Mouse (Mus musculus) G1E (cell line): ENCODE results near the gene Khdc4. TPM values are rescaled to one million over a fixed set of nuclear protein-coding genes. Genes with fewer than 3 reads are reported as not detected.

Source experiments
- ATAC-seq: 2 replicates; pipeline ENCODE4 v1.8.0; 2016; ENCODE audit warnings: mild to moderate bottlenecking; ENCODE audit not compliant: insufficient number of reproducible peaks, poor library complexity, low FRiP score, severe bottlenecking; ENCODE audit errors: extremely low read depth
- DNase-seq: peaks from one replicate; pipeline ENCODE4 v3.0.0; 2012; ENCODE audit warnings: low spot score
- H3K27me3 ChIP-seq: 2 replicates; pipeline ENCODE4 v1.6.1; 2012; ENCODE audit warnings: mild to moderate bottlenecking, low read length, inconsistent platforms; ENCODE audit not compliant: insufficient read depth
- H3K36me3 ChIP-seq: replicated peaks from 2 replicates; pipeline ENCODE3; 2012; ENCODE audit warnings: mild to moderate bottlenecking, inconsistent platforms
- H3K4me1 ChIP-seq: 2 replicates; pipeline ENCODE4 v1.6.1; 2012; ENCODE audit warnings: low read depth, low read length, inconsistent platforms, mixed read lengths; ENCODE audit not compliant: insufficient read depth
- H3K4me3 ChIP-seq: 2 replicates; pipeline ENCODE4 v1.5.1; 2012; ENCODE audit warnings: low read depth, mild to moderate bottlenecking, inconsistent platforms, low read length, moderate library complexity, mixed read lengths
- H3K9me3 ChIP-seq: replicated peaks from 2 replicates; pipeline ENCODE4 v1.6.1; 2012; ENCODE audit warnings: inconsistent platforms
- CTCF ChIP-seq: IDR thresholded peaks from 2 replicates; pipeline ENCODE4 v1.5.1; 2012; ENCODE audit warnings: low read depth, low read length, inconsistent platforms, mixed read lengths
- GATA1 ChIP-seq: IDR thresholded peaks from 2 replicates; pipeline ENCODE4 v1.6.1; 2012; ENCODE audit warnings: borderline replicate concordance, low read length, inconsistent platforms, mixed read lengths
- GATA2 ChIP-seq: IDR thresholded peaks from 2 replicates; pipeline ENCODE4 v1.6.1; 2012; ENCODE audit warnings: low read depth, low read length, inconsistent platforms, borderline replicate concordance
- POLR2AphosphoS5 ChIP-seq: IDR thresholded peaks from 2 replicates; pipeline ENCODE4 v1.6.1; 2012; ENCODE audit warnings: low read depth, low read length, inconsistent platforms; ENCODE audit not compliant: insufficient replicate concordance
- TAL1 ChIP-seq: conservative IDR thresholded peaks from 2 replicates; pipeline ENCODE4 v1.6.1; 2012; ENCODE audit warnings: low read depth, low read length, inconsistent platforms, mixed read lengths
- polyA plus RNA-seq: library from polyadenylated mRNA; stranded (reverse); fragments of >175 nt; gene quantifications from 2 replicates; pipeline ENCODE4 v1.2.3, GENCODE M21; 2012
- total RNA-seq, 2 experiments: library from RNA; stranded (forward) in 1 of 2; stranded (reverse) in 1 of 2; fragments of 200-1000 nt in 1 of 2; fragments of >200 nt in 1 of 2; fragmentation: Nextera tagmentation in 1 of 2; gene quantifications; 2 replicates each; pipeline ENCODE4 v1.2.3; 2014 to 2017

The Khdc4 gene
- total and polyA plus RNA-seq, 3 experiments, result 18.5 to 102 (median 83.9) TPM

- TF ChIP-seq POLR2AphosphoS5, result no peak
- no peak for TF ChIP-seq TAL1
- no peaks in the 10 kb centered on the region for H3K9me3 ChIP-seq
- DNase-seq (no peak), ATAC-seq (no peak)
- H3K4me1 ChIP-seq, result peaks cover under 1% of the 10 kb centered on the region; the same call in 1 of the 2 replicates
- no peaks in the 10 kb centered on the region for H3K27me3 ChIP-seq
- no peak overlapping the region for H3K4me3 ChIP-seq
- peaks cover 86% of the 10 kb centered on the region for H3K36me3 ChIP-seq
Observed at GRCm38 (mm10) chr3:88646426-88646995, 39.1 kb upstream of the Khdc4 start.

GRCm38 (mm10) chr3:88647076-88647475, 38.5 kb upstream of the Khdc4 start:
- ATAC-seq (no peak), DNase-seq (no peak)
- Histone ChIP-seq H3K27me3 (peaks cover 2% of the 10 kb centered on the region; the same call in 1 of the 2 replicates), H3K4me1 (peaks cover 4% of the 10 kb centered on the region; the same call in 1 of the 2 replicates), H3K9me3 (no peaks in the 10 kb centered on the region), H3K4me3 (no peak overlapping the region), H3K36me3 (peaks cover 80% of the 10 kb centered on the region)
- no peak for TF ChIP-seq POLR2AphosphoS5
- no peak for TF ChIP-seq GATA1
- TF ChIP-seq CTCF, result no peak
- TF ChIP-seq GATA2, result no peak
- TF ChIP-seq TAL1, result no peak

GRCm38 (mm10) chr3:88647779-88648413, 37.7 kb upstream of the Khdc4 start:
- Histone ChIP-seq H3K27me3 (peaks cover 10% of the 10 kb centered on the region), H3K4me3 (no peak overlapping the region), H3K9me3 (no peaks in the 10 kb centered on the region), H3K36me3 (peaks cover 72% of the 10 kb centered on the region), H3K4me1 (peaks cover 4% of the 10 kb centered on the region; the same call in 1 of the 2 replicates)
- TF ChIP-seq POLR2AphosphoS5, result no peak
- TF ChIP-seq CTCF, result no peak
- TF ChIP-seq GATA2, result no peak
- TF ChIP-seq TAL1, result no peak
- TF ChIP-seq GATA1, result no peak
- no peak for ATAC-seq
- no peak for DNase-seq

DNA sequence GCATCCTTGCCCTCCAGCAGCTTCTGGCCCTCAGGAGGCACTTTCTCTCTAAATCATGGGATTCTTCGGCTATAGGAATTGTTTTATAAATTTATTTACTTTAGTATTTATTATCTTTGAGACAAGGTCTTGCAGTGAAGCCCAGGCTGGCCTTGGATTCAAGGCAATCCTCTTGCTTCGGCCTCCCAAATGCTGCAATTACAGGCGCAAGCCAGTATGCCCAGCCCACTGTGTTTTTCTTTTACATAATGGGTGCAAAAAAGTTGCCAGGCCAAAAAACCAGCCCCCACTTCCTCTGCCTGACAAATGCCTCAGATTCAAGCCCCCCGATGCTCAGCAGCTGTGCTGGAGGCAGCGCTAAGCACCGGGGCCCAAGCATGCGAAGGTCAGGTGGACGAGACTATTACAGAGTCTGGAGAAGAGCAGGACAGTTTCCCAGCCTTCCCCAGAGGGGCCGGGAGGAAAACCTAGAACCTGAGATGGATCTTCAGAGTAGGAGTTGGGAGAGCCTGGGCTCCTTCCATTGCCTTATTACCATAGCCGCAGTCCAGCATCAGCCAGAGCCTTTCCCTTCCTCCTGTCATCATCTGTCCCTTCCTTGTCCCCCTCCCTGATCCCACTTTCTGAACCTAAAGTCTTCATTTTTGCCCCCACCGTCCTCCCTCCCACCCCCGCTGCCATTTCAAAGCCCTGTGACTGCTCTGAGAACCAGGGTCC, 37.0 kb upstream of the Khdc4 start:
- Histone ChIP-seq H3K4me3 (no peak overlapping the region), H3K4me1 (peaks cover 4% of the 10 kb centered on the region; the same call in 1 of the 2 replicates), H3K9me3 (no peaks in the 10 kb centered on the region), H3K36me3 (peaks cover 65% of the 10 kb centered on the region), H3K27me3 (peaks cover 14% of the 10 kb centered on the region)
- ATAC-seq, result no peak
- no peak for DNase-seq
- TF ChIP-seq GATA1 (no peak), CTCF (no peak), TAL1 (no peak), POLR2AphosphoS5 (no peak)

DNA sequence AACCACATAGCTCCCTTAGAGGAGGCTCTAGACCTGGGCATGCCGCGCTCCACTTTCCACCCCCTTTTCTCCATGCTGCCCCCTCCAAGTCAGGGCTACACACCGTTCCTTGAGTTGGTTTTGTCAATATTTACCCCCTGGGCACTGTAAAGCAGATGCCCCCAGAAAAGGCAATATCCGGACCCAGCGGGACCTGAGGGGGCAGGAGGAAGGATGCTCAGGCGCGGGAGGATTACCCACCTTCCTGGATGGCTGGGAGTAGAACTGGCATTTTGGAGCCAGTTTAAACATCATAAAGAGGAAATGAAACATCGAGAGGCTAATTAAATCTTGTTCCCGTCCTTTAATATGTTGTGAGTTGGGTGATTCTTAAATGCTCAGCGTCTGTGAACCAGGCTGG, 36.4 kb upstream of the Khdc4 start:
- TF ChIP-seq GATA2 (no peak), CTCF (no peak), POLR2AphosphoS5 (no peak), TAL1 (no peak), GATA1 (no peak)
- no peaks in the 10 kb centered on the region for H3K9me3 ChIP-seq
- DNase-seq, result no peak
- H3K4me1 ChIP-seq, result peaks cover 4% of the 10 kb centered on the region; the same call in 1 of the 2 replicates
- H3K27me3 ChIP-seq, result peaks cover 14% of the 10 kb centered on the region
- no peak for ATAC-seq
- no peak overlapping the region for H3K4me3 ChIP-seq
- peaks cover 59% of the 10 kb centered on the region for H3K36me3 ChIP-seq

DNA sequence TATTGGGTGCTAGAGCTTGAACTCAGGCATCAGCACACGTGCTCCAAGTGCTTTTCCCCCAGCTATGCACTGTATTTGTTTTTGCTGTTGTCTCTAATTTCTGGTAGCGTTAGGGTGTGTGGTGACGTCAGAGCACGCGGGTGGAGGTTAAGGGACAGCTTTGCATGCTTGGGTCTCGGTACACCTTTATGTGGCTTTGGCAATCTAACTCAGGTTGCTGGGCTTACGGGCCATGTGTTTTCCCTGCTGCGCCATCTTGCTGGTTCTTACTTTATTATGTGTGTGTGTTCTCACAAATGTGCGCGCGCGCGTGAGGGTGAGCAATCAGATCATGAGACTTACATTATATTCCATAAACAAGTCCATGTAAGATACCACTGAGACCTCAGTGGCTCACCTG, 35.6 kb upstream of the Khdc4 start:
- Histone ChIP-seq H3K4me3 (no peak overlapping the region), H3K4me1 (peaks cover 4% of the 10 kb centered on the region; the same call in 1 of the 2 replicates), H3K9me3 (no peaks in the 10 kb centered on the region), H3K27me3 (peaks cover 17% of the 10 kb centered on the region), H3K36me3 (peaks cover 52% of the 10 kb centered on the region)
- TF ChIP-seq TAL1 (no peak), GATA2 (no peak), POLR2AphosphoS5 (no peak), GATA1 (no peak), CTCF (no peak)
- ATAC-seq (no peak), DNase-seq (no peak)
